Mouse (Mus musculus): ENCODE data around the gene Spen.
A peak's percentile ranks its signal among the peaks of the same experiment; 100 is the strongest.

Gene Spen

GRCm38 (mm10) chr4:141534947-141535680 lies 3.3 kb downstream of the Spen start:
- no peak for DNase-seq (ENCODE audit: low read depth in 1 of 2, low spot score in 2 of 2)

- DNase-seq (ENCODE audit: low read depth in 1 of 2, low spot score in 2 of 2), result no peak
Observed at GRCm38 (mm10) chr4:141530979-141531378, 7.4 kb downstream of the Spen start.

- no peak for DNase-seq (ENCODE audit: low read depth in 1 of 2, low spot score in 2 of 2)
Observed at GRCm38 (mm10) chr4:141528938-141529337, 9.5 kb downstream of the Spen start.

- no peak for DNase-seq (ENCODE audit: low read depth in 1 of 2, low spot score in 2 of 2)
Observed at GRCm38 (mm10) chr4:141526936-141527650, 11.3 kb downstream of the Spen start.

GRCm38 (mm10) chr4:141525940-141526339 lies 12.5 kb downstream of the Spen start:
- DNase-seq (ENCODE audit: low read depth in 1 of 2, low spot score in 2 of 2), result no peak

- DNase-seq (ENCODE audit: low read depth in 1 of 2, low spot score in 2 of 2), result no peak
Observed at GRCm38 (mm10) chr4:141524658-141525057, 13.7 kb downstream of the Spen start.

GRCm38 (mm10) chr4:141523128-141523527 lies 15.3 kb downstream of the Spen start:
- no peak for DNase-seq (ENCODE audit: low read depth in 1 of 2, low spot score in 2 of 2)

- no peak for DNase-seq (ENCODE audit: low read depth in 1 of 2, low spot score in 2 of 2)
Observed at GRCm38 (mm10) chr4:141518386-141518785, 20.0 kb downstream of the Spen start.

GRCm38 (mm10) chr4:141514179-141514641 lies 24.2 kb downstream of the Spen start:
- no peak for DNase-seq (ENCODE audit: low read depth in 1 of 2, low spot score in 2 of 2)

GRCm38 (mm10) chr4:141512145-141512544 lies 26.3 kb downstream of the Spen start:
- DNase-seq (ENCODE audit: low read depth in 1 of 2, low spot score in 2 of 2), result no peak

GRCm38 (mm10) chr4:141510457-141510856 lies 27.9 kb downstream of the Spen start:
- no peak for DNase-seq (ENCODE audit: low read depth in 1 of 2, low spot score in 2 of 2)

GRCm38 (mm10) chr4:141506893-141507292 lies 31.5 kb downstream of the Spen start:
- peak; percentile 23 to 30 for DNase-seq (ENCODE audit: low read depth in 1 of 2, low spot score in 2 of 2)

- peak; percentile 65 to 82 for DNase-seq (ENCODE audit: low read depth in 1 of 2, low spot score in 2 of 2)
Observed at GRCm38 (mm10) chr4:141506352-141506751, 32.0 kb downstream of the Spen start.

GRCm38 (mm10) chr4:141505810-141506209 lies 32.6 kb downstream of the Spen start:
- no peak for DNase-seq (ENCODE audit: low read depth in 1 of 2, low spot score in 2 of 2)

- no peak for DNase-seq (ENCODE audit: low read depth in 1 of 2, low spot score in 2 of 2)
Observed at GRCm38 (mm10) chr4:141504471-141504870, 33.9 kb downstream of the Spen start.

- DNase-seq (ENCODE audit: low read depth in 1 of 2, low spot score in 2 of 2), result no peak
Observed at GRCm38 (mm10) chr4:141502723-141503122, 35.7 kb downstream of the Spen start.

GRCm38 (mm10) chr4:141501058-141501457 lies 37.3 kb downstream of the Spen start:
- no peak for DNase-seq (ENCODE audit: low read depth in 1 of 2, low spot score in 2 of 2)

- no peak for DNase-seq (ENCODE audit: low read depth in 1 of 2, low spot score in 2 of 2)
Observed at GRCm38 (mm10) chr4:141500637-141501036, 37.8 kb downstream of the Spen start.

GRCm38 (mm10) chr4:141488670-141489069 lies 49.7 kb downstream of the Spen start:
- DNase-seq (ENCODE audit: low read depth in 1 of 2, low spot score in 2 of 2), result no peak

- DNase-seq (ENCODE audit: low read depth in 1 of 2, low spot score in 2 of 2), result no peak
Observed at GRCm38 (mm10) chr4:141487581-141487980, 50.8 kb downstream of the Spen start.

- no peak for DNase-seq (ENCODE audit: low read depth in 1 of 2, low spot score in 2 of 2)
Observed at GRCm38 (mm10) chr4:141484071-141484470, 54.3 kb downstream of the Spen start.

GRCm38 (mm10) chr4:141479411-141479810 lies 59.0 kb downstream of the Spen start:
- DNase-seq (ENCODE audit: low read depth in 1 of 2, low spot score in 2 of 2), result no peak
